Mouse (Mus musculus): ENCODE measurements around the gene Rbfox2.

The Rbfox2 gene

GRCm38 (mm10) chr15:77230144-77230543 is 76.7 kb downstream of the Rbfox2 start:
- in situ Hi-C loops (cut with MboI), result no loop called here

GRCm38 (mm10) chr15:77226831-77227354 is 79.9 kb downstream of the Rbfox2 start:
- in situ Hi-C loops (cut with MboI), result no loop called here

- in situ Hi-C loops (cut with MboI), result no loop called here
Measured at GRCm38 (mm10) chr15:77225858-77226257, 80.9 kb downstream of the Rbfox2 start.

- in situ Hi-C loops (cut with MboI), result no loop called here
Measured at GRCm38 (mm10) chr15:77225274-77225673, 81.5 kb downstream of the Rbfox2 start.

GRCm38 (mm10) chr15:77220833-77221232 is 86.0 kb downstream of the Rbfox2 start:
- in situ Hi-C loops (cut with MboI), result no loop called here

GRCm38 (mm10) chr15:77220137-77220536 is 86.7 kb downstream of the Rbfox2 start:
- in situ Hi-C loops (cut with MboI), result no loop called here

- in situ Hi-C loops (cut with MboI), result no loop called here
Measured at GRCm38 (mm10) chr15:77219571-77219970, 87.2 kb downstream of the Rbfox2 start.

- in situ Hi-C loops (cut with MboI), result no loop called here
Measured at GRCm38 (mm10) chr15:77218007-77218406, 88.8 kb downstream of the Rbfox2 start.

- in situ Hi-C loops (cut with MboI), result no loop called here
Measured at GRCm38 (mm10) chr15:77217523-77217922, 89.3 kb downstream of the Rbfox2 start.

GRCm38 (mm10) chr15:77216704-77217103 is 90.1 kb downstream of the Rbfox2 start:
- in situ Hi-C loops (cut with MboI), result no loop called here

- in situ Hi-C loops (cut with MboI), result no loop called here
Measured at GRCm38 (mm10) chr15:77215178-77215800, 91.5 kb downstream of the Rbfox2 start.

- in situ Hi-C loops (cut with MboI), result no loop called here
Measured at GRCm38 (mm10) chr15:77214410-77215107, 92.2 kb downstream of the Rbfox2 start.

- in situ Hi-C loops (cut with MboI), result no loop called here
Measured at GRCm38 (mm10) chr15:77213829-77214228, 93.0 kb downstream of the Rbfox2 start.

- in situ Hi-C loops (cut with MboI), result no loop called here
Measured at GRCm38 (mm10) chr15:77212818-77213217, 94.0 kb downstream of the Rbfox2 start.

- in situ Hi-C loops (cut with MboI), result no loop called here
Measured at GRCm38 (mm10) chr15:77212217-77212757, 94.5 kb downstream of the Rbfox2 start.

- in situ Hi-C loops (cut with MboI), result no loop called here
Measured at GRCm38 (mm10) chr15:77206996-77207395, 99.8 kb downstream of the Rbfox2 start.

GRCm38 (mm10) chr15:77204951-77205350 is 101.9 kb downstream of the Rbfox2 start:
- in situ Hi-C loops (cut with MboI), result no loop called here

- in situ Hi-C loops (cut with MboI), result no loop called here
Measured at GRCm38 (mm10) chr15:77203255-77203981, 103.4 kb downstream of the Rbfox2 start.

- in situ Hi-C loops (cut with MboI), result no loop called here
Measured at GRCm38 (mm10) chr15:77202881-77203254, 103.9 kb downstream of the Rbfox2 start.

GRCm38 (mm10) chr15:77202223-77202622 is 104.6 kb downstream of the Rbfox2 start:
- in situ Hi-C loops (cut with MboI), result no loop called here

- in situ Hi-C loops (cut with MboI), result no loop called here
Measured at GRCm38 (mm10) chr15:77196827-77197226, 110.0 kb downstream of the Rbfox2 start.

- in situ Hi-C loops (cut with MboI), result no loop called here
Measured at GRCm38 (mm10) chr15:77196001-77196400, 110.8 kb downstream of the Rbfox2 start.

All from mature B cell (primary cell).